Mouse (Mus musculus): ENCODE results near the gene Nacad. TPM values are rescaled to one million over a fixed set of nuclear protein-coding genes. Genes with fewer than 3 reads are reported as not detected.

Nacad gene
- polyA plus RNA-seq, 1 experiment from 2014 or later = 2.5 TPM

DNA sequence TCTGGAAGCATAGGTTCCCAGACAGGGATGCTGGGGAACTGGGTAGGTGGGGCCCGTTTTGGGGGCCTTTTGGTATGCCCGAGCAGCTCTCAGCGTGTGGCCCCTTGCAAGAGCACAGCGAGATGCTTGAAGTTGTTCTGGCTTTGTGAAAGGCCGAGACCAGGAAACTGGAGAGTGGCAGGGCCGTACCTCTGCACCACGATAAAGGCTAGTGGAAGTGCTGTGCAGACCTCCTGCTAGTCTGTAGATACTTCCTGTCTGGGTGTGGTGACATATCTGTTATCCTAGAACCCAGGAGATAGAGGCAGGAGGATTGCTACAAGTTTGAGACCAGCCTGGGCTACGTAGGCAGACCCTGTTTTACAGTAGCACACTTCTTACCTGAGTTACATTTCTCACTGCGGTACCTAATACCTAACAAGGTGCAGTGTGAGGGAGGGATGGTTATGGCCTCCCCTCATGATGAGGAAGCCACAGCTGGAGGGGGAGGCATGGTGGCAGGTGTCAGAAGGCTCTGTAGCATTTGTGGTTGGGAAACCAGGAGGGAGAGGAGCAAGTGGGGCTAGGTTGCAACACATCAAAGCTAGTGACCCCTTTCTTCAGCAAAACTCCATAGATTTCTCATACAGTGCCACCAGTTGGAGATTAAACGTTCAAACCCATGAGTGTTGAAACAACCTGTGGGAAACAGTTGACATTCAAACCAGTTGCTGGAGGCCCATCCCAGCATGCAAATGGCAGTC is 14.7 kb downstream of the Nacad start:
- no peak overlapping the region for H3K4me2 ChIP-seq
- DNase-seq = no peak
- no peak overlapping the region for H3K9ac ChIP-seq
- H3K27ac ChIP-seq (ENCODE audit: low read depth) = no peak overlapping the region
- H3K27me3 ChIP-seq (ENCODE audit: insufficient read depth, low read length) = no peaks in the 10 kb centered on the region
- TF ChIP-seq CTCF (IDR thresholded peaks at IDR 0.05; ENCODE audit: low read depth) = no peak
- whole genome bisulfite sequencing = 83% methylated on average over 10 of the region's 10 CpGs
- no peak for ATAC-seq (ENCODE audit: insufficient read depth)
- H3K36me3 ChIP-seq (ENCODE audit: insufficient read depth) = peaks cover 94% of the 10 kb centered on the region
- no peak overlapping the region for H3K4me3 ChIP-seq (ENCODE audit: low read depth, low read length)
- H3K9me3 ChIP-seq (ENCODE audit: low read depth, low read length) = no peaks in the 10 kb centered on the region
- H3K4me1 ChIP-seq (ENCODE audit: insufficient read depth) = no peaks in the 10 kb centered on the region

DNA sequence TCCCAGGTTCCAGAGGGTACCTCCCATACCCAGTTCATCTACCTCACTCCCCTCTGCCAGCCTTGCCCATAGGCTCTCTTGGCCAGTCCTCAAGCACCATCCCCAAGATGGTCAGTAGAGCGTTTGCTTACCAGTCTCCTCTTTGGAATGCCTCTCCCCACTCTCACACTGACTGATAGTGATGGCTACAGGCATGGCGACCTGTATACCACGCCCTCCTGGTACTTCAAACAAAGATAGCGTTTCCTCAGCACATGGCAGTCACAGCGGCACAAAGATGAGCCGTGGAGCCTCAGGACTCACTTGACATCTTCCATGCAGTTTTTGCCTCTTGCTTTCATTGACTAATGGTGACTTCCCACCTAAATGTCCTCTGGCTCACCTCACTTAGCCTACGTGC is 16.0 kb downstream of the Nacad start:
- Histone ChIP-seq H3K9me3 (ENCODE audit: low read depth, low read length) (no peaks in the 10 kb centered on the region), H3K4me1 (ENCODE audit: insufficient read depth) (no peaks in the 10 kb centered on the region), H3K4me3 (ENCODE audit: low read depth, low read length) (no peak overlapping the region), H3K27me3 (ENCODE audit: insufficient read depth, low read length) (no peaks in the 10 kb centered on the region), H3K4me2 (no peak overlapping the region), H3K36me3 (ENCODE audit: insufficient read depth) (peaks cover 94% of the 10 kb centered on the region), H3K9ac (no peak overlapping the region), H3K27ac (ENCODE audit: low read depth) (no peak overlapping the region)
- 85% methylated on average over 7 of the region's 7 CpGs for WGBS
- TF ChIP-seq CTCF (IDR thresholded peaks at IDR 0.05; ENCODE audit: low read depth) = no peak
- ATAC-seq (ENCODE audit: insufficient read depth) (no peak), DNase-seq (no peak)

DNA sequence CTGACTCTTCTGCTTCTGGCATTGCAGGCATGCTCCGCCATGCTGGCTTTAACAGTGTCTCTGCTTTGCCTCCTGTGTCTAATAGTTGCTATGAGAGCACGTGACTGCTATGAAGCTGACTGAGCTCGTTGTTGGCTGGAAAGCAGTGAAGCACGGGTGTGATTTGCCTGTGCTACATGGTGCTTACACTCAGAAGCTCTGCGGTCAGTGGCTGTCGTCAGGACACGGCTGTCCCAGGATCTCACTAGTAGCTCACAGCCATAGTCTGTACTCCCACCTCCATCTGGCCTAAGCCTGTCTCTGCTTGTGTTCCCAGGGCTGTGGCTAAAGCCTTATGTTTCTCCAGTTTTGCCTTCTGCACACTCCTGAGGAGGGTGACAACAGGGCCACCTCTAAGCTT is 17.6 kb downstream of the Nacad start:
- Histone ChIP-seq H3K9me3 (ENCODE audit: low read depth, low read length) (no peaks in the 10 kb centered on the region), H3K27me3 (ENCODE audit: insufficient read depth, low read length) (no peaks in the 10 kb centered on the region), H3K27ac (ENCODE audit: low read depth) (no peak overlapping the region), H3K4me1 (ENCODE audit: insufficient read depth) (no peaks in the 10 kb centered on the region), H3K9ac (no peak overlapping the region), H3K4me2 (no peak overlapping the region), H3K36me3 (ENCODE audit: insufficient read depth) (peaks cover 84% of the 10 kb centered on the region), H3K4me3 (ENCODE audit: low read depth, low read length) (no peak overlapping the region)
- DNase-seq = no peak
- TF ChIP-seq CTCF (IDR thresholded peaks at IDR 0.05; ENCODE audit: low read depth) = no peak
- ATAC-seq (ENCODE audit: insufficient read depth) = no peak
- WGBS = 90% methylated on average over 7 of the region's 7 CpGs

DNA sequence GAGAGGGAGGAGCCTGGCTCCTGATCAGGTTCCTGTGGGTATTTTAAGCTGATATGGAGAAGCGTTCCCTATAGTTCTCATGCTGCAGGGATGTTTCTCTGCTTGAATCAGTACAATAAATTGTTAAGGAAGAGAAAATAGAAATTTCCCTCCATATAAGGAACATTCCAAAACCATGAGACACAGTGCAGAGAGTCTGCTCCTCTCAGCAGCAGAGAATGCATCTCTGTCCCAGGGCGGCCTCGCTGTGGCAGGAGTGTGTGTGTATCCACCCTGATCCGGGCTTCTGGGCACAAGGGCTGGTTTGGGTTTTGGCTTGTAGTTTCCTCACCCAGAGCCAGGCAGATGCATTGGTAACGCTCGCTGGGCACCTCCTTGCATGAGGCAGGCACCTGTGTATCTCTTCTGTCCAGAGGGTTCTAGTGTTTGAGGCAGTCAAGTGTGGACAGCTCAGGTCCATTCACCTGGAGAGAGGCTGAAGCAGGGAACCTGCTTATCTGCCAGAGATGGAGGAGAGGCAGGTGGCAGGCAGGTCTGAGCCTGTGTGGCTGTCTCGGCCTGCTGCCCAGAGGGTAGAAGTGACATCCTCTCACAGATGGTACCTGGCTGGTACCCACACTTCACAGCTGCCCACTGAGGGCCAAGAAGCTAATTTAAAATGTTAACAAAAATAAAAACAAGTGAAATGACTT is 18.5 kb downstream of the Nacad start:
- Histone ChIP-seq H3K4me3 (ENCODE audit: low read depth, low read length) (no peak overlapping the region), H3K27me3 (ENCODE audit: insufficient read depth, low read length) (no peaks in the 10 kb centered on the region), H3K4me1 (ENCODE audit: insufficient read depth) (no peaks in the 10 kb centered on the region), H3K9ac (no peak overlapping the region), H3K4me2 (no peak overlapping the region), H3K9me3 (ENCODE audit: low read depth, low read length) (no peaks in the 10 kb centered on the region), H3K27ac (ENCODE audit: low read depth) (no peak overlapping the region), H3K36me3 (ENCODE audit: insufficient read depth) (peaks cover 79% of the 10 kb centered on the region)
- DNase-seq (no peak), ATAC-seq (ENCODE audit: insufficient read depth) (no peak)
- TF ChIP-seq CTCF (IDR thresholded peaks at IDR 0.05; ENCODE audit: low read depth) = no peak
- WGBS = 86% methylated on average over 7 of the region's 7 CpGs

DNA sequence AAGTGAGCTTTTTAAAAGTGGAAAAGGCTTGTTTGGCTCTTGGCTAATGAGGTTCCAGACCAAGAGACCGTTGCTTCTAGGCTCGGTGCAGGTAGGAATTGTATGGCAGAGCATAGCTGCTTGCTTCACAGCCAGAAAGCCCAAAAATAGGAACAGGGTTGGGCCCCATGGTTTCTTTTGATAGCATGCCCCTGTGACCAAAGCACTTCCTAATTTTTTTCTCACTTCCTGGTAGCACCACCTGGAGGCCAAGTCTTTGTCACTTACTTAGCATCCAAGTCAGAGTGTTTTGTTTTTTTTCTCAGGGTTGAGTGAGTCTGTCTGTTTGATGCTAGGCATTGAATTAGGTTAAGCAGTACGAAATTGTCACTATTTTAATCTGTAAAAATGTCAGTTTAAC is 19.2 kb downstream of the Nacad start:
- no peak overlapping the region for H3K4me3 ChIP-seq (ENCODE audit: low read depth, low read length)
- no peaks in the 10 kb centered on the region for H3K27me3 ChIP-seq (ENCODE audit: insufficient read depth, low read length)
- WGBS = 90% methylated on average over 3 of the region's 3 CpGs
- ATAC-seq (ENCODE audit: insufficient read depth) = no peak
- H3K4me2 ChIP-seq = no peak overlapping the region
- no peak overlapping the region for H3K27ac ChIP-seq (ENCODE audit: low read depth)
- H3K4me1 ChIP-seq (ENCODE audit: insufficient read depth) = no peaks in the 10 kb centered on the region
- TF ChIP-seq CTCF (IDR thresholded peaks at IDR 0.05; ENCODE audit: low read depth) = no peak
- DNase-seq = no peak
- H3K36me3 ChIP-seq (ENCODE audit: insufficient read depth) = peaks cover 72% of the 10 kb centered on the region
- no peak overlapping the region for H3K9ac ChIP-seq
- H3K9me3 ChIP-seq (ENCODE audit: low read depth, low read length) = no peaks in the 10 kb centered on the region

DNA sequence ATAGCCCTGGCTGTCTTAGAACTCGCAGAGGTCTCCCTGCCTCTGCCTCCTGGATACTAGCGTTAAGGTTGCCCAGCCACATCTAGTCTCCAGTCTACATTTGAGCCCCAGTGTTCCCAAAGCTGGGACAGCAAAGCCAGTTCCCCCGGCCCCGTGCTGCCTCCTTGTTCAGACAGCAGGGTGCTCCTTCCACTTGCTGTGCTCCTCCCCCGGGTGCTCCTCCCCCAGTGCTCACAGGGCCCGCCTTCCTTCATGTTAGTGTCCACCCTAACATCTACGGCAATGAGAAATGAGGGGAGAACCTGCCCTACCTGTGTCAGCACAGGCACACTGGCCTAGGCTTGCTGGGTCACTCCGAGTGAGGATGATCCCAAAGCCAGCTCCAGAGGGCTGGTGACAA is 20.1 kb downstream of the Nacad start:
- Histone ChIP-seq H3K4me2 (no peak overlapping the region), H3K9me3 (ENCODE audit: low read depth, low read length) (no peaks in the 10 kb centered on the region), H3K27me3 (ENCODE audit: insufficient read depth, low read length) (no peaks in the 10 kb centered on the region), H3K27ac (ENCODE audit: low read depth) (no peak overlapping the region), H3K36me3 (ENCODE audit: insufficient read depth) (peaks cover 64% of the 10 kb centered on the region), H3K4me3 (ENCODE audit: low read depth, low read length) (no peak overlapping the region), H3K9ac (no peak overlapping the region), H3K4me1 (ENCODE audit: insufficient read depth) (no peaks in the 10 kb centered on the region)
- no peak for TF ChIP-seq CTCF (IDR thresholded peaks at IDR 0.05; ENCODE audit: low read depth)
- ATAC-seq (ENCODE audit: insufficient read depth) (no peak), DNase-seq (no peak)
- WGBS = 90% methylated on average over 8 of the region's 8 CpGs

DNA sequence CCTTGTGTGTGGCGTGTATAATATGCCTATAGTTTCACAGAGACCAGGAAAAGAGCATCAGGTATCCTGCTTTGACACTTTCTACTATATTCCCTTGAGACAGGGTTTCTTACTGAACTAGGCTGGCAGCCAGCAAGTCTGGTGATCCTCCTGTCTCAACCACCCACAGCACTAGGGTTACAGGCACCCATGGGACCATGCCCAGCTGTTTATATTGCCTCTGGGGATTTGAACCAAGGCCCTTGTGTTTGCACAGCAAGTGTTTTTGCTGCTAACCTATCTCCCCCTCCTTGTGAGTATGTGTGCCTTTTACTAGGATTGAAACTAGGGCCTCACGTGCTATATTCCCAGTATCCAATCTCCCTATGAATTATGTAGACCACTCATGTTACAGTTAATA is 24.3 kb downstream of the Nacad start:
- Histone ChIP-seq H3K36me3 (ENCODE audit: insufficient read depth) (peaks cover 37% of the 10 kb centered on the region), H3K9me3 (ENCODE audit: low read depth, low read length) (no peaks in the 10 kb centered on the region), H3K9ac (no peak overlapping the region), H3K27ac (ENCODE audit: low read depth) (no peak overlapping the region), H3K4me1 (ENCODE audit: insufficient read depth) (no peaks in the 10 kb centered on the region), H3K4me2 (no peak overlapping the region), H3K27me3 (ENCODE audit: insufficient read depth, low read length) (no peaks in the 10 kb centered on the region), H3K4me3 (ENCODE audit: low read depth, low read length) (no peak overlapping the region)
- WGBS = 91% methylated on average over 2 of the region's 2 CpGs
- DNase-seq = no peak
- no peak for TF ChIP-seq CTCF (IDR thresholded peaks at IDR 0.05; ENCODE audit: low read depth)
- ATAC-seq (ENCODE audit: insufficient read depth) = no peak

All from lung, embryonic 14.5 days (tissue).